Mouse (Mus musculus): ENCODE measurements around the gene Fbxo36.

Fbxo36 gene

DNA sequence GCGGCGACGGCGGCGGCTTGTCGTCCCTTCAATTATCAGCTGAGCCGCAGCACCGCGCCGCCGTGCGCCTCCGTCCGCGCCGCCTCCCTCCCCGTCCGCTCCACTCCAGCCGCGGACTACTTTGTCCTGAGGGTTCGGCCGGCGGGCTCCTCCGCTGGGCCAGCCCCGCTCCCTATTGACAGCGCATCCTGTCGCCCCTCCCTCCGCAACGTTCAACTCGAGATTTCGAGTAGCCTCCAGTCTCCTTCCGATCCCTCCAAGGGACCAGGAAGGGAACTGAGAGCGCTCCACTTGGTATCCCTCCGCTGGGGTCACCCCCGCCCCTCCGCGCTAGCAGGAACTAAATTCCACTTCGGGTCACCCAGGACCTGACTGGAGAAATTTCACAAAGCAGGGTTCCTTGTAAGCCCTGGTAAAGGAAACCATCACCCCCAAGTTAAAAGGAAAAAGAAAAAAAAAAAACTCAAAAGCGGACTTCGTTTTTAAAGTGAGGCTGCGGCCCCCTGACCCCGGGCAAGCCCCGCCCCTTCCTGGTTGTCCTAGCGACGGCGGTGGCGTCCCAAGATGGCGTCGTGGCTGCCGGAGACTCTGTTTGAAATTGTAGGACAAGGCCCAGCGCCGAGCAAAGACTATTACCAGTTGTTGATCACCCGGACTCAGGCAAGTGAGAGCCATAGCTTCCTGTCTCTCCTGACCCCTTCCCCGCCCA is at the start of gene Fbxo36:
Gene Fbxo36 (plus strand): TSS at position 533 of the 709 bp plus-strand sequence.
- ChIA-PET POLR2A (interaction anchor here (0.6 to 13.3 kb wide), 46 partner anchors 7 to 1126 kb away, joined by 3 to 335 read pairs (median 5); no protein-coding TSS in a partner anchor), CTCF (interaction anchor here (0.7 to 2.6 kb wide), 11 partner anchors 10 to 42 kb away, joined by 3 to 11 read pairs (median 3); no protein-coding TSS in a partner anchor)

- ChIA-PET CTCF (interaction anchor here in 2 of 4 experiments (0.6 to 2.1 kb wide), 2 partner anchors 60 to 75 kb away, joined by 3 to 6 read pairs; no protein-coding TSS in a partner anchor), POLR2A (interaction anchor here in 3 of 4 experiments (0.7 to 2.6 kb wide), 21 partner anchors 9 to 91 kb away, joined by 3 to 14 read pairs (median 3); no protein-coding TSS in a partner anchor)
Observed at GRCm38 (mm10) chr1:84791393-84791792, 48.2 kb upstream of the Fbxo36 start.

- POLR2A ChIA-PET = interaction anchor here in 1 of 4 experiments (1.0 to 2.0 kb wide), 5 partner anchors 9 to 27 kb away, joined by 3 to 7 read pairs (median 4); no protein-coding TSS in a partner anchor
- CTCF ChIA-PET = no interaction called here
Observed at GRCm38 (mm10) chr1:84795335-84795734, 44.3 kb upstream of the Fbxo36 start.

- POLR2A ChIA-PET = interaction anchor here in 2 of 4 experiments (0.9 to 2.9 kb wide), 12 partner anchors 9 to 52 kb away, joined by 3 to 15 read pairs (median 4); no protein-coding TSS in a partner anchor
- CTCF ChIA-PET = interaction anchor here in 1 of 4 experiments (0.5 kb wide), 1 partner anchor 21 kb away, joined by 4 read pairs; no protein-coding TSS in a partner anchor
Observed at GRCm38 (mm10) chr1:84799166-84799565, 40.5 kb upstream of the Fbxo36 start.

GRCm38 (mm10) chr1:84803788-84804187 is 35.9 kb upstream of the Fbxo36 start:
- ChIA-PET CTCF (interaction anchor here in 1 of 4 experiments (0.7 kb wide), 1 partner anchor 93 kb away, joined by 3 read pairs; no protein-coding TSS in a partner anchor), POLR2A (interaction anchor here in 2 of 4 experiments (0.7 to 2.3 kb wide), 16 partner anchors 9 to 86 kb away, joined by 3 to 12 read pairs (median 4); partner anchors contain the start of genes Trip12 (in 2 of the 2) and Fbxo36 (in 1 of the 2))

DNA sequence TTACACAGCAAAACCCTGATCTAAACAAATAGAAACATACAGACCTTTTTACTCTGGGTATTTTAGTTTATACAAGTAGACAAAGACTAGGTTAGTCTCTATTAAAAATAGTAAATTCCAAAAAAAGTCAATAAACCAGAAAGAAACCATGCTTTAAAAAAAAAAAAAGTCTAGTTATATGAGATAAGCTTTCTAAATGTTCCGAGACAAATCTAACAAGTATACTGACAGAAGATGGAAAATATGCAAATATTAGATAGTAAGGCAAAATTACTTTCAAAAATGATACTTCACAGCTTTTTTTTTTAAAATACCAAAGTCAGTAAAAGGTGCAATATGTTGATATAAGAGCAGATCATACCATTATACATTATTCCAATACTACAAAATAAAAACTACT is 22.0 kb upstream of the Fbxo36 start:
- CTCF ChIA-PET = interaction anchor here in 2 of 4 experiments (0.6 to 0.7 kb wide), 2 partner anchors 66 to 108 kb away, joined by 4 read pairs; no protein-coding TSS in a partner anchor
- POLR2A ChIA-PET = interaction anchor here in 1 of 4 experiments (0.8 to 14.9 kb wide), 4 partner anchors 14 to 31 kb away, joined by 3 to 160 read pairs (median 34); partner anchors contain the start of genes Fbxo36 and Trip12

GRCm38 (mm10) chr1:84825091-84825490 is 14.6 kb upstream of the Fbxo36 start:
- ChIA-PET POLR2A (interaction anchor here (0.6 to 14.9 kb wide), 17 partner anchors 8 to 581 kb away, joined by 3 to 160 read pairs (median 4); partner anchors contain the start of genes Fbxo36 (in 3 of the 4) and Trip12 (in 2 of the 4)), CTCF (interaction anchor here in 1 of 4 experiments (0.7 kb wide), 1 partner anchor 72 kb away, joined by 5 read pairs; no protein-coding TSS in a partner anchor)

DNA sequence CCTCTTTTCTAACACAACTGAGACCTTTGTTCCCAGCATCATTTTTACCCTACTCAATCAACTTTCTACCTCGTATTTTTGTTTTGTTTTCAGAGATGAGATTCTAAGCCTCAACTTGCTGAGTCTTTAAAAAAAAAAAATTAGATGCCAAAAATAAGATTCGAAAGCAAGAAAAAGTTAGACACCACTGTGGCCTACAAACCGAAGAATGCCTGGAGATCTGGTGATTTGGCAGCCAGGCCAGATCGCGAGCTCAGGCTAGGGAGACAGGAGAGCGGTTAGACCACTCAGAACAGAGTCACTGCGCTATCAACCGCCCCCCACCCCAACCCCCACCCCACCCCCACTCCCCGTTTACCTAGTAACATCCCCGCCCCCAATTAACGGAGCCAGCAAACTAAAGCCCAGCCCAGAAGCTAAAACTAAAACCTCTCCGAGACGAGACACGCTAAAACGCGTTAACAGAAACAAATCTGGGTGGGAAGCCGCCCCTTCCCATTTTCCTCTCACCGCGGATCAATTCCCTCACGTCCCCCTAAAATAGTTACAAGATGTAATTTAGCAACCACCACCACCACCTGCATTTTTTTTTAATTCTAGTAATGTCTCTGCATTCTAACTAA is 2.0 kb upstream of the Fbxo36 start:
- ChIA-PET POLR2A (interaction anchor here (0.6 to 13.3 kb wide), 23 partner anchors 9 to 112 kb away, joined by 3 to 335 read pairs (median 20); no protein-coding TSS in a partner anchor), CTCF (interaction anchor here in 3 of 4 experiments (0.6 to 1.5 kb wide), 6 partner anchors 28 to 44 kb away, joined by 3 to 5 read pairs (median 4); no protein-coding TSS in a partner anchor)

DNA sequence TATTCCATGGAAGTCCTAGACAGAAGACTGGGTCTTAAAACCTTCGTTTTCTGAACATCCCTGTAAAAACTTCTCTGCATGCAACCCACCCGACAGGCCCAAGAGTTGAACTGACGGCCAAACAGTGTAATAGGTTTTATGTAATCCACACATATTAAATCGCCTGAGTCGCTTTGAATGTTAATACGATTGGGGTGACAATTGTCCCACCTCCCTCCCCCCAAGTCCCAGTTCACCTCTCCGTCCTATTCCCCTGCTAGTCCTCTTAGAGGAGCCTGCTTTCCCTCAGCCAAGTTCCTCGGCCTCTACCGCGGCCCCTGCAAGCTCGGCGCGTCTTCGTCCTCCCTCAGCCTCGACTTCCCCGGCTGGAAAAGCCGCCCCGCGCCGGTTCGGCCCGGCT is 1.5 kb upstream of the Fbxo36 start:
- CTCF ChIA-PET = interaction anchor here in 3 of 4 experiments (0.6 to 1.5 kb wide), 5 partner anchors 28 to 44 kb away, joined by 3 to 5 read pairs (median 5); no protein-coding TSS in a partner anchor
- POLR2A ChIA-PET = interaction anchor here (0.6 to 13.3 kb wide), 36 partner anchors 9 to 186 kb away, joined by 3 to 335 read pairs (median 4); no protein-coding TSS in a partner anchor

DNA sequence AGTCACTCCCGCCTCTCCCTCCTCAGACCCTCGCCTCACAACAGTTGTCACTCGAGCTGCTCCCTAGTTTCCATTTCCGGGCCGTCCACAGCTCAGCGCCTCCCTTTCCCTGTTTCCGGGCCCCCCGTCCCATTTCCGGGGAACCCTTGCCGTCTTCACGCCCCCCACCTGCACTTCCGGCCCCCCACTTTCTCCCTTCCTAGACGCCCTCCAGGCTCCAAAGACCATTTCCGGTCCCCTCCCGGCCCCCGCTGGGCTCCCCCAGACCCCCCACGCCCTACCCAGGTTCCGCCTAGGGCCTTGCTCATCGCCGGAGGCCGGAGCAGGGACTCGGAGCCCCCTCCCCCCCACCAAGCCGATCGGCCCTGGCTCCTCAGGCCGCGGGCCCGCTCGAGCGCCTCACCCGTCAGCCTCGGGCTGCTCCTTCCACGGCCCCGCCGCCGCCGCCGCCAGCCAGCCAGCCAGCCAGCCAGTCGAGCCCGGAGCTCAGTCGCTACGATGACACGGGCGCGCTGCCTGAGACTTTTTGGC is 955 bp upstream of the Fbxo36 start:
- ChIA-PET CTCF (interaction anchor here in 3 of 4 experiments (0.5 to 2.6 kb wide), 5 partner anchors 28 to 264 kb away, joined by 3 to 9 read pairs (median 5); no protein-coding TSS in a partner anchor), POLR2A (interaction anchor here (0.6 to 13.3 kb wide), 44 partner anchors 8 to 1127 kb away, joined by 3 to 335 read pairs (median 4); no protein-coding TSS in a partner anchor)

DNA sequence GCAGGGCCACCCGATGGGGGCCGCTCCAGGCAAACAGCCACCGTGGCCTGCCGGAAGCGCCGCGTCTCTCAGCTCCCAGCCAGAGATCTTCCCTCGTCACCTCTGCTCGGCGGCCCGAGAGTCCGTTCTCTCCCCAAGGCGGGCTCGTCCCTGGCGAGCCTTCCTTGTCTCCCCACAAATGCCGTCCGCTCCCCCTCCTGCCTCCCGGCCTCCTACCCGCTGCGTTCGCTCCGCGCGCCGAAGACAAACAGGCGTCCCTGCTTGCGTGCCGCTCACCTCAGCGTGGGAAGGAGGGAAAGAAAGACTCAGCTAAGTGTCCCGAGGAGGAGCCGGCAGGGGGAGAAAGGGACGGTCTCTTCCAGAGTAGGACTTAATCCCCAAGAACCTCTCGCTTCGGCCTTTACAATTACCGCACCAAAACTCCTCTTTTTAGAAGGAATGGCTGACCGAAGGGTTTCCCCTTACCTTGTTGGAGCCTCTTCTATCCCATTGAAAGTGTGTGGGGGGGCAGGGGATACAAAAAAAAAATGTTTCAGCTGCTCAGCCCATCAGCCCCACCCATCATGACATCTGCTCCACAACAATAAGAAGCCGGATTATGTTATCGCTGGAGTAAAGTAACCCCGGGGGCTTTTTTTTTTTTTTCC is 500 bp downstream of the Fbxo36 start, which contains the start of gene Trip12:
Gene Trip12 (minus strand): TSS at position 499 of the 647 bp plus-strand sequence.
- POLR2A ChIA-PET = interaction anchor here (0.6 to 13.3 kb wide), 50 partner anchors 7 to 473 kb away, joined by 3 to 335 read pairs (median 4); no protein-coding TSS in a partner anchor
- CTCF ChIA-PET = interaction anchor here in 3 of 4 experiments (0.7 to 2.6 kb wide), 14 partner anchors 10 to 1327 kb away, joined by 3 to 15 read pairs (median 4); no protein-coding TSS in a partner anchor

GRCm38 (mm10) chr1:84841061-84841460 is 1.4 kb downstream of the Fbxo36 start:
- CTCF ChIA-PET = interaction anchor here in 2 of 4 experiments (0.6 to 2.6 kb wide), 9 partner anchors 11 to 41 kb away, joined by 3 to 15 read pairs (median 6); no protein-coding TSS in a partner anchor

GRCm38 (mm10) chr1:84843366-84843765 is 3.7 kb downstream of the Fbxo36 start:
- CTCF ChIA-PET = interaction anchor here in 1 of 4 experiments (1.1 kb wide), 1 partner anchor 23 kb away, joined by 7 read pairs; no protein-coding TSS in a partner anchor
- POLR2A ChIA-PET = interaction anchor here in 3 of 4 experiments (1.1 to 13.3 kb wide), 7 partner anchors 8 to 33 kb away, joined by 3 to 335 read pairs (median 160); no protein-coding TSS in a partner anchor

More at GRCm38 (mm10) chr1:84841061-84841460, 1.4 kb downstream of the Fbxo36 start:
- POLR2A ChIA-PET = interaction anchor here (0.6 to 13.3 kb wide), 35 partner anchors 7 to 224 kb away, joined by 3 to 335 read pairs (median 6); no protein-coding TSS in a partner anchor

DNA sequence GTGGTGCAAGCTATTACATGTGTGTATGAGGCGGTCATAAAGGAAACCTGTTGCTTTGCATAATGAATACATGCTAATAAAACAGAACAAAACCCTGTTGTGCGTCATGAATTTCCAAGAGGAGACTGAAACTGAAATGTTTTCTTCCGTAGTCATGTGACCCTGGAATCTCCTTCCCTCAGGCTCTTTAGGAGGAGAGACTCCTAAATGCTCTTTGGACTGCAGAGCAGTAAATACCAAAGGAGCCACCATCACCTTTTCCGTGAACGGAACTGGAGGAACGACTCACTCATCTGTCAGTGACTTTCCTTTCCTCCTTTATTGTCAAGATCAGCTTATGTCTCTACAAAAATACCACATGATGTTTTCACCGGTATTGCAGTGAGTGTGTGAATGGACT is 8.1 kb downstream of the Fbxo36 start:
- ChIA-PET POLR2A (interaction anchor here (0.9 to 13.3 kb wide), 10 partner anchors 8 to 34 kb away, joined by 3 to 335 read pairs (median 10); partner anchors contain the start of genes Fbxo36 (in 2 of the 4) and Trip12 (in 1 of the 4)), CTCF (interaction anchor here in 1 of 4 experiments (0.6 kb wide), 1 partner anchor 34 kb away, joined by 7 read pairs; no protein-coding TSS in a partner anchor)

GRCm38 (mm10) chr1:84848335-84848734 is 8.7 kb downstream of the Fbxo36 start:
- CTCF ChIA-PET = interaction anchor here in 1 of 4 experiments (0.6 kb wide), 1 partner anchor 33 kb away, joined by 7 read pairs; no protein-coding TSS in a partner anchor
- POLR2A ChIA-PET = interaction anchor here in 3 of 4 experiments (0.5 to 13.3 kb wide), 9 partner anchors 8 to 22 kb away, joined by 3 to 335 read pairs (median 7); partner anchors contain the start of genes Fbxo36 (in 2 of the 3) and Trip12 (in 2 of the 3)

GRCm38 (mm10) chr1:84848801-84849455 is 9.3 kb downstream of the Fbxo36 start:
- POLR2A ChIA-PET = interaction anchor here in 3 of 4 experiments (0.8 to 13.3 kb wide), 8 partner anchors 9 to 22 kb away, joined by 3 to 335 read pairs (median 16); partner anchors contain the start of genes Fbxo36 (in 2 of the 3) and Trip12 (in 1 of the 3)
- CTCF ChIA-PET = no interaction called here
